Mouse (Mus musculus) kidney, postnatal 0 days (tissue): ENCODE data around the gene Erlin1. TPM values are rescaled to one million over a fixed set of nuclear protein-coding genes. Genes with fewer than 3 reads are reported as not detected.
A peak's percentile ranks its signal among the peaks of the same experiment; 100 is the strongest.

ENCODE experiments used
- ATAC-seq: fragments of 200-750 bp; cut with Nextera tagmentation; replicated peaks from 2 replicates; pipeline ENCODE4 v1.8.0; 2017; ENCODE audit warnings: low read depth, moderate number of reproducible peaks, moderate TSS enrichment, moderate library complexity; ENCODE audit not compliant: low FRiP score
- DNase-seq: peaks from one replicate; pipeline ENCODE4 v3.0.0-alpha.2; 2016; ENCODE audit warnings: low spot score
- H3K27ac ChIP-seq: fragments of 300-500 bp; sonication (generic); 2 replicates; pipeline ENCODE4 v1.5.1; 2014; ENCODE audit warnings: mild to moderate bottlenecking
- H3K27me3 ChIP-seq: fragments of 300-500 bp; sonication (generic); 2 replicates; pipeline ENCODE4 v1.6.1; 2014; ENCODE audit warnings: low read length, mixed read lengths; ENCODE audit not compliant: insufficient read depth
- H3K36me3 ChIP-seq: fragments of 300-500 bp; sonication (generic); 2 replicates; pipeline ENCODE4 v1.6.1; 2014; ENCODE audit warnings: low read length, mixed read lengths; ENCODE audit not compliant: insufficient read depth
- H3K4me1 ChIP-seq: fragments of 300-500 bp; sonication (generic); replicated peaks from 2 replicates; pipeline ENCODE4 v1.6.1; 2014; ENCODE audit warnings: antibody characterized with exemption, low read length, mixed read lengths; ENCODE audit not compliant: insufficient read depth
- H3K4me2 ChIP-seq: fragments of 300-500 bp; sonication (generic); 2 replicates; pipeline ENCODE4 v1.6.1; 2014; ENCODE audit warnings: mild to moderate bottlenecking, low read length, moderate library complexity, mixed read lengths
- H3K4me3 ChIP-seq: fragments of 300-500 bp; sonication (generic); replicated peaks from 2 replicates; pipeline ENCODE4 v1.5.1; 2014; ENCODE audit warnings: low read depth, low read length
- H3K9ac ChIP-seq: fragments of 300-500 bp; sonication (generic); 2 replicates; pipeline ENCODE4 v1.6.1; 2014; ENCODE audit warnings: low read depth, low read length
- H3K9me3 ChIP-seq: fragments of 300-500 bp; sonication (generic); replicated peaks from 2 replicates; pipeline ENCODE4 v1.6.1; 2016; ENCODE audit warnings: low read length, inconsistent platforms, mixed read lengths
- CTCF ChIP-seq: IDR thresholded peaks from 2 replicates; pipeline ENCODE4 v1.5.1; 2016; ENCODE audit warnings: antibody characterized with exemption, low read depth, mild to moderate bottlenecking, moderate library complexity
- WGBS: fragments of 180-500 bp; shearing (Covaris S2); extraction: QIAGEN DNeasy Blood & Tissue Kit; methylation state at CpG from one replicate; pipeline ENCODE4 v1.1.7; 2014; 5-methylcytosine and 5-hydroxymethylcytosine counted together
- polyA plus RNA-seq: library from polyadenylated mRNA; unstranded; fragments of >200 nt; fragmentation: Nextera tagmentation; extraction: Ambion mirVana; gene quantifications from 2 replicates; pipeline ENCODE4 v1.2.1, GENCODE M21; 2015

Erlin1 gene
- polyA plus RNA-seq, 1 experiment from 2014 or later = 44.4 TPM

- H3K4me2 ChIP-seq = peak within 1 kb of the TSS; percentile 83
- under 1% methylated on average over 63 of the region's 67 CpGs for WGBS
- peak within 1 kb of the TSS; percentile 91 for H3K9ac ChIP-seq
- DNase-seq (peak; percentile 96), ATAC-seq (peak; percentile 95)
- peak within 1 kb of the TSS; percentile 75 for H3K27ac ChIP-seq
- H3K9me3 ChIP-seq = no peaks in the 10 kb centered on the region
- TF ChIP-seq CTCF = no peak
- H3K4me3 ChIP-seq = peak within 1 kb of the TSS; percentile 91
- peaks cover 8% of the 10 kb centered on the region for H3K4me1 ChIP-seq
- peaks cover 7% of the 10 kb centered on the region; the same call in 1 of the 2 replicates for H3K36me3 ChIP-seq
- H3K27me3 ChIP-seq = no peaks in the 10 kb centered on the region
These were observed 37.5 kb upstream of the Erlin1 start, which contains the start of gene Chuk for GRCm38 (mm10) chr19:44106831-44107660. Chuk (minus strand) TSS chr19:44107480.

DNA sequence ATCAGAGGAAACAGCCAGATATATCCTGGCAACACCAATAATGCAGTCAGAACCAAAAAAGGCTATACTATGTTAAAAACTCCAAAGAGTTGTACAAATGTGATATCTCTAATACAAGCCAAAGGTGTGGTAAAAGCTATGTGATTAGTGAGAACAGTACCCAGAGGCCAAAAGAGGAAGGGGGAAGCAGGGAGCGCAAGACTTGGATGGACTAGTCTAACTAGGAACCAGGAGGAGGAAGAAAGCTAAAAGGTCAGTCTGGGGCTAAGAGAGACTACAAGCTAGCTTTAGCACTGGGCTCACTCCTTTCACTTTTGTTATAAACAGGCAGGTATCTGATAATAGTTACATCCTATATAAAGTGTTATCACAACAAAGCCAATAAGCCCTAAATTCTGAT is 34.8 kb upstream of the Erlin1 start:
- H3K4me3 ChIP-seq = no peak overlapping the region
- H3K9me3 ChIP-seq = no peaks in the 10 kb centered on the region
- H3K36me3 ChIP-seq = peaks cover 6% of the 10 kb centered on the region; the same call in 1 of the 2 replicates
- no peaks in the 10 kb centered on the region for H3K27me3 ChIP-seq
- H3K4me1 ChIP-seq = peaks cover 8% of the 10 kb centered on the region
- no peak for ATAC-seq
- WGBS = 89% methylated on average over 1 of the region's 1 CpGs
- no peak overlapping the region for H3K9ac ChIP-seq
- H3K4me2 ChIP-seq = no peak overlapping the region
- TF ChIP-seq CTCF = no peak
- no peak for DNase-seq
- no peak overlapping the region for H3K27ac ChIP-seq

DNA sequence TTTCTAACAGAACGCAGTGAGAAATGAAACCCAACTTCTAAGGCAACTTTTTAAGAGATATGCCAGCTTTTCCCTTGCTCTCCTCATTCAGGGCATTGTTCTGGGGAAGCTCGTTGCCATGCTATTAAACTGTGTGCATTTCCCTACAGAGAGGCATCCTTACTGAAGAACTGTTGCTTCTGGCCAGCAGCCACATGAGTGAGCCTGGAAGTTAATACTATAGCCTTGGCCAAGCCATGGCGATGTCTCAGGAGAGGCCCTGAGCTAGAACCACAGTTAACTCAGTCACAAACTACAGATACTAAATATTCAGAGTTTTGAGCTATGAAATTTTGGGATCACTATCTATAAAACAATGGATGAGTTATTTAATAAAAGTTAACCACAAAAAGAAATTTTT is 33.4 kb upstream of the Erlin1 start:
- no peak overlapping the region for H3K9ac ChIP-seq
- WGBS = 74% methylated on average over 3 of the region's 3 CpGs

DNA sequence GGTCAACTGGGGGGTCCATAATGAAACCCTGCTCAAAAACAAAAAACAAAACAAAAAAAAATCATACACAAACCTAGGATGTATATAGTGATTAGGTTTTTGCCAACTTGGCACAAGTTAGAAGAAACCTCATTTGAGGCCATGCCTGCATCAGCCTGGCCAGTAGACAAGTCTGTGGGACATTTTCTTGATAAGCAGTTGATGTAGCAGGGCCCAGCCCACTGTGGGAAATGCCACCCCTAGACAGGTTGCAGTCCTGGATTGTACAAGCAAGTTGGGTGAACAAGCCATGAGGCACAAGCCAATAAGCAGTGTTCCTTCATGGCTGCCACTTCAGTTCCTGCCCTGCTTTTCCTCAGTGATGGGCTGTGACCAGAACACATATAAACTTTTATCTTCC is 31.3 kb upstream of the Erlin1 start:
- no peak for ATAC-seq
- no peak for DNase-seq
- Histone ChIP-seq H3K9ac (no peak overlapping the region), H3K4me3 (no peak overlapping the region), H3K4me2 (no peak overlapping the region), H3K27me3 (no peaks in the 10 kb centered on the region), H3K27ac (no peak overlapping the region), H3K4me1 (no peaks in the 10 kb centered on the region), H3K9me3 (no peaks in the 10 kb centered on the region), H3K36me3 (peaks cover 22% of the 10 kb centered on the region)
- no peak for TF ChIP-seq CTCF

More for the DNA sequence above, 33.4 kb upstream of the Erlin1 start:
- peaks cover 7% of the 10 kb centered on the region for H3K4me1 ChIP-seq
- H3K4me2 ChIP-seq = no peak overlapping the region
- H3K4me3 ChIP-seq = no peak overlapping the region
- peaks cover 13% of the 10 kb centered on the region for H3K36me3 ChIP-seq
- H3K27ac ChIP-seq = no peak overlapping the region
- TF ChIP-seq CTCF = no peak
- no peaks in the 10 kb centered on the region for H3K9me3 ChIP-seq
- H3K27me3 ChIP-seq = no peaks in the 10 kb centered on the region
- ATAC-seq (no peak), DNase-seq (no peak)

DNA sequence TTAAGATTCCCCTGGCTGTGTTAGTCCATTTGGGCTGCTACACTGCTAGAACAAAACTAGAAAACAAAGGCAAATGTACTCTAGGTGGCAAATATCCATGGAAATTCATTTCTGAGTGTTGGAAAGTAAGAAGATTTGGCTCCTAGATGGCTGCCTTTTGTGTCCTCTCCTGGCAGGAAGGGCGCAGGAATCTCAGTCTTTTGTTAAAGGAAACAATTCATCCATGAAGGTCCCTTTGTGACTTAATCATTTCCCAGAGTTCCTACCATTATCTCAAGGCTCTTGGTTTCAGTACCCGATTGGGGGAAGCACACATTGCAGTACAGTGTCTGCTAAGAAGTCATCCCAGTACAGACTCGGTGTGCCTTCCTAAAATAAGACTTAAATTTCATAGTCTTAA is 16.7 kb upstream of the Erlin1 start:
- Histone ChIP-seq H3K27ac (no peak overlapping the region), H3K9me3 (no peaks in the 10 kb centered on the region), H3K27me3 (no peaks in the 10 kb centered on the region), H3K9ac (no peak overlapping the region), H3K4me1 (no peaks in the 10 kb centered on the region), H3K36me3 (0 out of 2 replicates have a peak, but pooled peaks cover 38% of the 10 kb centered on the region), H3K4me2 (no peak overlapping the region), H3K4me3 (no peak overlapping the region)
- WGBS = 82% methylated on average over 3 of the region's 3 CpGs
- no peak for DNase-seq
- ATAC-seq = no peak
- no peak for TF ChIP-seq CTCF

DNA sequence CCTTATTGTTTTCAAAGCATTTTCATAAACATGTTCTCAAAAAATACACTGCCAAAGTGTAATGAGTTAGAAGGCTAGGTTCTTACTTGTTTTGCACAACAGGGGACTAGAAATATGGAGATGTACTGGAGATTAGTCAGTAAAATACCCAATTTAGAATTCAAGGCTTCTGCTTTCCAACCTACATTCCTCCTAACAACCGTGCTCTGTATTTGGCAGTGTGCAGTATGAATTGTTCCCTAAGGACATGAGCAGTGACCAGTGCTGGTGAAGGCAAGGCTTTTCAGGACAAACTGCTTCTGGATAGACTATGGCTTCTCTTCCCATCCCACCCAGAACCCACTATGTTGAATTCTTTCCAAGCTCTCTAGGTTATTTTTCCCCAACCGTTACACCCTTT is 11.3 kb upstream of the Erlin1 start:
- no peak for ATAC-seq
- Histone ChIP-seq H3K9ac (no peak overlapping the region), H3K27ac (no peak overlapping the region), H3K36me3 (peaks cover 36% of the 10 kb centered on the region), H3K4me2 (no peak overlapping the region), H3K4me1 (no peaks in the 10 kb centered on the region), H3K9me3 (no peaks in the 10 kb centered on the region), H3K27me3 (no peaks in the 10 kb centered on the region), H3K4me3 (no peak overlapping the region)
- TF ChIP-seq CTCF = no peak
- 76% methylated on average over 2 of the region's 2 CpGs for WGBS
- DNase-seq = no peak
